Comparison of ENCODE assay signal across 28 mouse cellular contexts in the genomic region with DNA sequence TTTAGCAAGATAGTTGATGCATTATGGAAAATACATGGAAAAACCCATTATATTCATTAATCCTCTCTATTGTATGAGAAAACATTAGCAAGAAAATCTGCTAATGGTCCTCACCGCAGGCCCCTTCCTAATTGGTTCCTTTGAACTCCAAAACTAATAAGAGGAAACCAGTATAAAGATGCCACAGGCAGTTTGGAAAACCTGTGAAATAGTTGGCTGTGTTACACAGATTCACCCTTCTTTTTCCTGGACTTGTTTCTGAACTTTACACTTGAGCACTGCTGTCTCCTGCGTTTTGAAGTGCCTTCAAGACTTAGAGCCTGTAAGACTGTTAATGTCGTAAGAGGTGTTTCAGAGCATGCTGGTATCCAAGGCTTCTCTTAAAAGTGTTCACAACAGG.
DNase-seq lines count a peak whose midpoint lies in the region; ATAC-seq and TF ChIP-seq lines count a peak whose summit lies in the region.
"Had no signal": no experiment of that assay in that cellular context is flagged by ENCODE, and none has a peak within 500 bp of the region (broad histone marks: within the 10 kb centered on the region; RNA-seq: fewer than 3 reads in every experiment).

No protein-coding gene starts in this region.

- no peaks in the 10 kb centered on the region for H3K4me1 ChIP-seq in forebrain, embryonic 12.5 days
- no peaks in the 10 kb centered on the region; the same call in 1 of the 2 replicates for H3K4me1 ChIP-seq in forebrain, embryonic 13.5 days
- H3K4me1 ChIP-seq: embryonic facial prominence, embryonic 10.5 days; forebrain, embryonic 15.5 days; heart, embryonic 12.5 days; heart, embryonic 15.5 days; hindbrain, embryonic 10.5 days; hindbrain, embryonic 13.5 days; intestine, embryonic 15.5 days had no signal

- no peaks in the 10 kb centered on the region for H3K9me3 ChIP-seq in forebrain, embryonic 12.5 days
- no peaks in the 10 kb centered on the region for H3K9me3 ChIP-seq in forebrain, embryonic 13.5 days (replicated peaks)
- H3K9me3 ChIP-seq: embryonic facial prominence, embryonic 10.5 days; embryonic facial prominence, embryonic 13.5 days; forebrain, embryonic 15.5 days; heart, embryonic 12.5 days; heart, embryonic 15.5 days; hindbrain, embryonic 10.5 days; hindbrain, embryonic 13.5 days; intestine, embryonic 15.5 days had no signal

- no peak overlapping the region for H3K27ac ChIP-seq in forebrain, embryonic 12.5 days
- no peak overlapping the region for H3K27ac ChIP-seq in forebrain, embryonic 13.5 days
- H3K27ac ChIP-seq: embryonic facial prominence, embryonic 10.5 days; embryonic facial prominence, embryonic 13.5 days; forebrain, embryonic 15.5 days; heart, embryonic 15.5 days; hindbrain, embryonic 10.5 days; hindbrain, embryonic 13.5 days; intestine, embryonic 15.5 days had no signal

- peak; percentile 44; the same call in 1 of the 2 replicates for ATAC-seq in forebrain, embryonic 12.5 days (ENCODE audit: low FRiP score)
- ATAC-seq in forebrain, embryonic 13.5 days: no peak; the same call in 1 of the 2 replicates
- ATAC-seq: activated CD4-positive, CD25-positive, alpha-beta regulatory T cell, adult 4 months; CD4-positive, CD25-positive, alpha-beta regulatory T cell, adult 4 months; forebrain, embryonic 15.5 days; hindbrain, embryonic 16.5 days; intestine, embryonic 15.5 days had no signal

- no peak overlapping the region for H3K4me3 ChIP-seq in forebrain, embryonic 12.5 days (replicated peaks)
- no peak overlapping the region for H3K4me3 ChIP-seq in forebrain, embryonic 13.5 days
- H3K4me3 ChIP-seq: embryonic facial prominence, embryonic 10.5 days; embryonic facial prominence, embryonic 13.5 days; erythroblast, embryonic 14.5 days; forebrain, embryonic 15.5 days; heart, embryonic 12.5 days; heart, embryonic 15.5 days; hindbrain, embryonic 10.5 days; hindbrain, embryonic 13.5 days; intestine, embryonic 15.5 days had no signal

- no peak for TF ChIP-seq CTCF in brain, embryonic 14.5 days (IDR thresholded peaks at IDR 0.05; ENCODE audit: borderline replicate concordance, extremely low read depth, insufficient read depth, insufficient read length)

- no peaks in the 10 kb centered on the region for H3K27me3 ChIP-seq in forebrain, embryonic 12.5 days
- H3K27me3 ChIP-seq in forebrain, embryonic 13.5 days: no peaks in the 10 kb centered on the region
- H3K27me3 ChIP-seq: embryonic facial prominence, embryonic 13.5 days; forebrain, embryonic 15.5 days; heart, embryonic 12.5 days; heart, embryonic 15.5 days; hindbrain, embryonic 13.5 days; intestine, embryonic 15.5 days had no signal

- no peaks in the 10 kb centered on the region for H3K36me3 ChIP-seq in forebrain, embryonic 12.5 days (replicated peaks)
- H3K36me3 ChIP-seq in forebrain, embryonic 13.5 days (ENCODE audit: poor library complexity, severe bottlenecking): no peaks in the 10 kb centered on the region
- H3K36me3 ChIP-seq: intestine, embryonic 15.5 days had no signal

- DNase-seq in Muller cell, postnatal 12 days (ENCODE audit: inconsistent ontology term): peak; percentile 52
- peak; percentile 56 for DNase-seq in brain, embryonic 14.5 days (ENCODE audit: low read depth)
- no peak for DNase-seq in lung, postnatal 10 days
- DNase-seq in layer of hippocampus, adult 8-10 months (ENCODE audit: low spot score in 2 of 2): no peak
- DNase-seq: adrenal gland, adult 8-10 months; adrenal gland, postnatal 25 days; cerebellum, adult 18-20 months; cerebellum, adult 9-10 months; cerebellum, postnatal 14 days; gastrocnemius, postnatal 10 days; heart, adult 18-20 months; heart, postnatal 10 days; heart, postnatal 36 days; kidney, adult 11 months had no signal

- TF ChIP-seq POLR2A in brain, embryonic 14.5 days (IDR thresholded peaks at IDR 0.05; ENCODE audit: borderline replicate concordance, extremely low read depth, insufficient read depth, insufficient read length, poor library complexity, severe bottlenecking): no peak

- H3K4me2 ChIP-seq in forebrain, embryonic 12.5 days: no peak overlapping the region
- no peak overlapping the region for H3K4me2 ChIP-seq in forebrain, embryonic 13.5 days
- H3K4me2 ChIP-seq: embryonic facial prominence, embryonic 13.5 days; forebrain, embryonic 15.5 days; heart, embryonic 12.5 days; heart, embryonic 15.5 days; hindbrain, embryonic 13.5 days; intestine, embryonic 15.5 days had no signal

- H3K9ac ChIP-seq in forebrain, embryonic 12.5 days: no peak overlapping the region
- no peak overlapping the region for H3K9ac ChIP-seq in forebrain, embryonic 13.5 days
- H3K9ac ChIP-seq: embryonic facial prominence, embryonic 13.5 days; forebrain, embryonic 15.5 days; heart, embryonic 12.5 days; heart, embryonic 15.5 days; hindbrain, embryonic 13.5 days; intestine, embryonic 15.5 days had no signal

- 46% methylated on average over 3 of the region's 3 CpGs for WGBS in forebrain, embryonic 12.5 days
- 32% methylated on average over 3 of the region's 3 CpGs for WGBS in forebrain, embryonic 13.5 days

Comparison
In these comparisons a context has a peak if more than half of its experiments do, and no peak if none do; other contexts are left out.
1. DNase-seq: peak in Muller cell, postnatal 12 days (single experiment) and brain, embryonic 14.5 days (single experiment); none in lung, postnatal 10 days (single experiment) and layer of hippocampus, adult 8-10 months (0 of 2).